Mouse (Mus musculus): ENCODE data around the gene Mtfp1.

Gene Mtfp1

GRCm38 (mm10) chr11:4078267-4078933 lies 16.8 kb downstream of the Mtfp1 start:
- no peak for DNase-seq

- no peak for DNase-seq
Measured at GRCm38 (mm10) chr11:4076633-4077032, 18.6 kb downstream of the Mtfp1 start.

- DNase-seq: no peak
Measured at GRCm38 (mm10) chr11:4069664-4070063, 25.6 kb downstream of the Mtfp1 start.

GRCm38 (mm10) chr11:4064627-4065122 lies 30.6 kb downstream of the Mtfp1 start, which contains the start of gene Sec14l3:
Gene Sec14l3, plus strand, starts transcription at chr11:4064841.
- DNase-seq: no peak

GRCm38 (mm10) chr11:4062981-4063380 lies 32.3 kb downstream of the Mtfp1 start:
- DNase-seq: no peak

- DNase-seq: no peak
Measured at GRCm38 (mm10) chr11:4062523-4062922, 32.7 kb downstream of the Mtfp1 start.

GRCm38 (mm10) chr11:4060866-4061575 lies 34.2 kb downstream of the Mtfp1 start:
- DNase-seq: no peak

GRCm38 (mm10) chr11:4053586-4053985 lies 41.7 kb downstream of the Mtfp1 start:
- peak; percentile 87 for DNase-seq

GRCm38 (mm10) chr11:4048438-4048837 lies 46.8 kb downstream of the Mtfp1 start:
- no peak for DNase-seq

GRCm38 (mm10) chr11:4047766-4048165 lies 47.5 kb downstream of the Mtfp1 start:
- no peak for DNase-seq

GRCm38 (mm10) chr11:4046526-4046925 lies 48.7 kb downstream of the Mtfp1 start:
- DNase-seq: peak; percentile 87

- peak; percentile 80 for DNase-seq
Measured at GRCm38 (mm10) chr11:4043081-4043480, 52.2 kb downstream of the Mtfp1 start.

Measured in heart, adult 11 months (tissue).